Mouse (Mus musculus): Measurements from ENCODE around the gene Cnot11.

Cnot11 gene

DNA sequence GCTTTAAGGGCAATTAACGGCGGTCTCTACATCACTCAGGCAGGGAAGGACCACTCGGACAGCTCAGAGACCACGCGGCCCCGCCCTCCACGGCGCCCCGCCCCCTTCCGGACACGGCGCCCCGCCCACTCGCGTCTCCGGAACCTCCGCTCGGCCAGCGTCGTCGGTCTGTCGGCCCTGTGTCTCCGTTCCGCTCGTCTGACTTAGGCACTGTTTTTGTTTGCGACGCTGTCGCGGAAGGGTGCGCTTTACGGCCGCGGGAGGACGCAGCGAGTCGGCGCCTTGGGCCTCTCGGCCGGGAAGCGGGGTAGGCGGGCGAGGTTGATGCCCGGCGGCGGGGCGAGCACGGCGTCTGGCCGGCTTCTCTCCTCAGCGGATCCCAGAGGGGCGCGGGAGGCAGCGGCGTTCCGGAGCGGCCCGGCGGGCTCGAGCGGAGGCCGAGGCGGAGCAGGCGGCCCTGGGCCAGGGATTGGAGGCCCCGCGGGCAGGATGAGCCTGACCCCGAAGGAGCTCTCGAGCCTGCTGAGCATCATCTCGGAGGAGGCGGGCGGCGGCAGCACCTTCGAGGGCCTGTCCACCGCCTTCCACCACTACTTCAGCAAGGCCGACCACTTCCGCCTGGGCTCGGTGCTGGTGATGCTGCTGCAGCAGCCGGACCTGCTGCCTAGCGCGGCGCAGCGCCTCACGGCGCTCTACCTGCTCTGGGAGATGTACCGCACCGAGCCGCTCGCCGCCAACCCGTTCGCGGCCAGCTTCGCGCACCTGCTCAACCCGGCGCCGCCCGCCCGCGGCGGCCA, 921 bp downstream of the Cnot11 start:
- DNase-seq: peak; percentile 98

DNA sequence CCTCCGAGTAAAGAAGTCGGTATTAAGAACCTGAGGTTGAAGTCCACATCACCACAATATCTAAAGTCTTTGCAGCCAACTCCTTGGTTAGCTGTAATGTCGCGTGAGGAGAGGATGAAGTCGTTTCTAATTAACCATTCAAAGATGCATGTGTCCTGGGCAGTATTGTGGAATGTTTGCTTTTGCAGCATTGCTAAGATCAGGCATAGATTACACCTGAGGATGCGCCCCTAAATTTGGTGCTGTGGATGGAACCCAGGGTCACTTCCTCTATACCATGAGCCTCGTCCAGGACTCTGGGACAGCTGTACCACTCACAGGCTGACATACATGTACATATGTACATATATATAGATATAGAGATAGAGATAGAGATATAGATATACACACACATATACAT, 1.9 kb downstream of the Cnot11 start:
- DNase-seq: no peak

GRCm38 (mm10) chr1:39537631-39538380, 3.0 kb downstream of the Cnot11 start:
- DNase-seq: no peak

DNA sequence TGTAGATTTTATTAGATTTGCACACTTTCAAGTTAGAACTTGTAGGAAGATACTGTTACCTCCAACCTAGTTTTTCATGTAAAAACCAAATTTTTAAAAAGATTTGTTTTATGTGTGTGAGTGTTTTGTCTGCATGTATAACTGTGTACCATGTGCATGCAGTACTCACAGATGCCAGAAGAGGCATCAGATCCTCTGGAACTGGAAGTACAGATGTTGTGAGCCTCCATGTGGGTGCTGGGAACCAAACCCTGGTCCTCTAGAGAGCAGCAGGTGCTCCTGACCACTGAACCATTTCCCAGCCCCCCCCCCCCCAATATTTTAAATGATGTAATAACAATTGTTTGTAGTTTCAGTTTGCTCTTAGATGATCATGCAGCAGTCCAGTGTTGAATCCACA, 5.8 kb downstream of the Cnot11 start:
- no peak for DNase-seq

DNA sequence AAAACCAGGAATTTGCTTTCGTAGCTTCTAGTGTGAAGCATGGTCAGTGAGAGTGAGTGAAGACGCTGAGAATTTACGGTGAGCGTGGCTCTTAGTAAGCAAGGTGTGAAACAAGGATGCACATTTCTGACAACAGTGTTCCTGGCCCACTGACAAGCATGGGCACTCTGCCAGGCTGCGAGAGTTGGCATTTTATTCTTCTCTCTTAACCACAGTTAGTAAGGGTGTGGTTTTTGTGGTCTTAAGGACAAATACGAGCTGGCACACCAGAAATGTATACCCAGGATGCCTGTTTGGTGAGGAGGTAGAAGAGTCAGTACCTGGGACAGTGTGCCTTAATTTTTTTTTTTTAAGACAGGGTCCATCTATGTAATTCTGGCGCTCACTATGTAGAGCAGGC, 10.8 kb downstream of the Cnot11 start:
- no peak for DNase-seq

DNA sequence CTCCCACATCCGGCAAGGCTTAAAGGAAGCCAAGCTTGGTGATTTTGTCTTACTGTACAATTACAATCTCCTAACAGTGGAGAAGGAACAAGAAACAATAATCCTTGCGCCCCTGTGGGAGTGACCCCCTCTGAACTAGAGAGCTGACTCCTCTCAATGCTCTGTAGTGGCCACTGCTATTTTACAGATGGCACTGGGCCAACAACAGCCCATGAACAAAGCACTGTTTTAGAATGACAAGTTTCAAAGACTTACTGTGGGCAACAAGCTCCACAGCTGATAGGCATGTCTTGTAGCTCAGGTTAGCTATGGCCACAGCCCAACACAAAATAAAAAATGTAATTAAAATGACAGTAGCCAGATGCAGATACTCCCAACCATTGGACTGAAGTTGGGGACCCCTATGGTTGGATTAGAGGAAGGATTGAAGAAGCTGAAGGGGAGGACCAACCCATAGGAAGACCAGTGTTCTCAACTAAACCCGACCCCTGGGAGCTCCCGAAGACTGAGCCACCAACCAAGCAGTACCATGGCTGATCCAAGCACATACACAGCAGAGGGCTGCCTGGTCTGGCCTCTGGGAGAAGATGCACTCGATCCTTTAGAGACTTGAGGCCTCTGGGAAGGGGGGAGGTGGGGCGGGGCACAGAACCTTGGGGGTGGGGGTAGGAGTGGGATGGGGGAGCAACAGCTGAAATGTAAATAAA, 11.5 kb downstream of the Cnot11 start:
- no peak for DNase-seq

DNA sequence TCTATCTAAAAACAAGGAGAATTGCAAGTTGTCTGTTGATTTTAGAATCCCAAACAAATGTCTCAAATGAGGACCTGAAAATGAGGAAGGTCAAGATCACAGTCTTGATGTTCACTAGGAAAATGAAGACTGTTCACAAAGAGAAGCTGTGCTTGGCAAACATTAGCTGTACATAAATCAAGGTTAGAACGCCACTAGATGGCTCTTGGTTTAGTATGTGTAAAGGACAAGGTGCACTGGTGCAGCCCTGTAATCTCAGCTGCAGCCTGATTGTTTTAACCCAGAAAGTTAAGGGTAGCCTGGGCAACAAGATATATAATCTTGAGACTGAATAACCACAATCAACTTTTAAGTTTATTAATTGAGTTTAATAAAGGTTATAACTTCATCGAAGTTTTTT, 12.4 kb downstream of the Cnot11 start:
- DNase-seq: no peak

GRCm38 (mm10) chr1:39549831-39550230, 15.0 kb downstream of the Cnot11 start:
- DNase-seq: no peak

DNA sequence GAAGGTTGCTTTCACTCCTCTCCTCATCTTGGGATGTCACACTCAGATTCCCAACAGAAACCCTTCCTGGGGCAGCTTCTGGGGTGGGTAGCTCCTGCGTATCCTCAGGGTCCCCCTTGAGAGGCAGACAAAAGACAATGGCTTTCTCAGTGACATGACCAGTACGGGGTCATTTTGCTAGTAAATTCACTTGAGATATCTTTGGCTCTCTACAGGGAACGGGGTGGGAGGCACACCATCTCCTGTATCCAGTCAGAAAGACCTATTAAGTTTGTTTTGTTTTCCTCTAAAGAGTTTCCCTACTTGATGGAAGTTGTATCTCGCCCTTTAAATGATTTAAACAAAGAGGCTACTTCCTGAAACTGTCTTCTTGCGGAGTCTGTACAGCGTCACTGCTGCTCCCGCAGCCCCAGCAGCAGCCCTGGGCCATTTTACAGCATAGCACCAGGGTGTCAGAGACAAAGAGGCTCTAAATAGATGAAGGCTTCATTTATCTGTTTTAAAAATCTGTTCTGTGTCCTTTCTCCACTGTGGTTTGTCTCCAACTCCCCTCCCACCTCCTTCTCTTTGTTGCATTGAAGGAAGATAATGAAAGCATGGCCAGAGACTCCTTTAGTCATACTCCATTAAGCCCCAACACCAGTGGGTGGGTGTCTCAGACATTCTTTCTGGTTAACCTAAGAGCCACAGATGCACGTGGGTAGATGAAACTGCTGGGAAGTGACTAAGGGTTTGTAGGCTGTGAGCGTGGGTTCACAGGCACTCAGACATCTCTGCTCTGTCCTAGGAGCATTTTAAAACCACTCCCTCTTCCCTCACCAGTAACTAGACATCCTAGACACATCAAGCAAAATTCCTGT, 21.0 kb downstream of the Cnot11 start:
- peak; percentile 68 for DNase-seq

GRCm38 (mm10) chr1:39559009-39559408, 24.2 kb downstream of the Cnot11 start:
- no peak for DNase-seq

GRCm38 (mm10) chr1:39561920-39562319, 27.1 kb downstream of the Cnot11 start:
- no peak for DNase-seq

- DNase-seq: no peak
Measured at GRCm38 (mm10) chr1:39563161-39563560, 28.4 kb downstream of the Cnot11 start.

DNA sequence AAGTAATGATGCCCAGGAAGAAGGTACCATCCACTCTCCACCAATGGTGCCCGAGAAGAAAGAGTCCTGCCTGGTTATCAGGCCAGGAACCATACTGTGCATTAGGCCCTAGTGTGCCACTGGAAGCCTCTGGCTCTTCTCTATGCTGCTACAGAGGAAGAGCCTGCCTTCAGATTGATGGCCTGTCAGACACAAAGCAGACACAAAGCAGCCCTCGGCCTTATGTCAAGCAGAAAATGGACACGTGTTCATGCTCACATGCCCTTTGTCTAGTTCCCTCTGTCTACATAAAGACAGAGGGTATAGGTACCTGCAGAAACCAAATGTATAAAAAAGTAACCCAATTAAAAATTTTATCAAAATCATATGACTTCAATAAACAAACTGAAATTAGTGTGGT, 29.8 kb downstream of the Cnot11 start:
- DNase-seq: no peak

GRCm38 (mm10) chr1:39568079-39568478, 33.3 kb downstream of the Cnot11 start:
- no peak for DNase-seq

DNA sequence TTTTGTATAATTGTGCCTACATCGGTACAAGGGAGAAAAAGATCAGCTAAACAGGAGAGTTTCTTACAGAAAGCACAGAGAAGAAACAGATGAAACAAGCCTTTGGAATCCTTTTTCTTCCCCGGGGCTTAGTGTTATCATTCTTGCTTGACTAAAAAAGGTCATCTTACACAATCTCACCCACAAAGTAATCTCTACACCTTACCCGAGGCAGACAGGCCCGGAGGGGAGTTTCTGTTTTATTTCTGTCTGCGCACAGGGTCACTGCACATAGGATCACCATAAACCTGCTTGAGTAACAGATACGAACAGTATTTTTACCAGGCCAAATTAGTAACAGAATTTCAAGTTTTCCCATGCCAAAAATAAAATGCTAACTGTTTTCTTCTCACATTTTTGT, 36.9 kb downstream of the Cnot11 start:
- DNase-seq: no peak

GRCm38 (mm10) chr1:39573890-39574289, 39.1 kb downstream of the Cnot11 start:
- no peak for DNase-seq

DNA sequence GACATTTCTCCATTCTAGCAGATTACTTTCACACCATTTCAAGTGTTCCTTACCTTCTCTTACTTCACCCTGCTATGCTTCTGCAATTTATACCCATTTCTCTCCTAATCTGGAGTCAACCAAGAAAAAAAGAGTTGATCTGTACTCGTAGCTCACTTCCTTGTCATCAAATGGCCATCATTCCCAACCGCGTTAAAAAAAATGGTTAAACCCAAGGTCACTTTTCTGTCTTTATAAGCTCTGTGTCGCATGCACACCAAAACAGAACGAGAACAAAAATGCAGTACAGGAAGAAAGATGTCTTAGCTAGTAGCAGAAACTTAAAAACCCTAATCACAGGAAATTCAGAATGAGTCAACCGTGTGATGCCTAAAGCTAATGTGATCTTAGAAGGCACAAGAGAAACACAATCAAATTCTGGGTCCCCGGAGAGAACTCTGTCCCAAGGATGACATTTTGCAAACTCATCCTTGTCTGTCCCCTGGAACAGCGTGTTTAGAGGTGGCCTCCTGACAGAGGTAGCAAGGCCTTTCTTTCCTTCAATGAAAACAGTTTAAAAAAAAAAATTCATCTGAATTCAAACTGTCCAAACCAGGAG, 41.1 kb downstream of the Cnot11 start:
- DNase-seq: no peak

GRCm38 (mm10) chr1:39576431-39577243, 41.8 kb downstream of the Cnot11 start:
- peak; percentile 77 for DNase-seq

DNA sequence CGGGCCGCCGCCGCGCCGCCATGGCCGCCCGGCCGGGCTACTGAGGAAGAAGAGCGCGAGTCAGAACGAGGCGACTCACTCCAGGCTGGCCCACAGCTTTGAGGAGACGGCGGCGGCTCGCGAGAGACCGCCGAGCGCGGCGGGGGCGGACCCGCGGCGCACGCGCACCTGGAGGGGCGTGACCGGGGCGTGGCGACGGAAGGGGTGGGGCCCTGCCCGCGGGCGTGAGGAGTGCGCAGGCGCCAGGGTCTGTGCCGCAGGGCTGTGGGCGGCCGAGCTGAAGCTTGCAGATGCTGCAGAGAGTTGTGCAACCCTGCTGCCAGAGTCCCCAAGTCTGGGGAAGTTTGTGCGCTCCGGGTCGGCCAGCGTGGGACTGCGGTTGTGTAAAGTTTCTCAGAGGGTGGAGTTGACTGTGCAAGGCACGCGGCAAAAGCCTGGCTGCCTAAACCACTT, 42.5 kb downstream of the Cnot11 start, which contains the start of gene Rnf149:
Gene Rnf149, minus strand, starts transcription at position 153 of the 453 bp plus-strand sequence.
- DNase-seq: peak; percentile 99

DNA sequence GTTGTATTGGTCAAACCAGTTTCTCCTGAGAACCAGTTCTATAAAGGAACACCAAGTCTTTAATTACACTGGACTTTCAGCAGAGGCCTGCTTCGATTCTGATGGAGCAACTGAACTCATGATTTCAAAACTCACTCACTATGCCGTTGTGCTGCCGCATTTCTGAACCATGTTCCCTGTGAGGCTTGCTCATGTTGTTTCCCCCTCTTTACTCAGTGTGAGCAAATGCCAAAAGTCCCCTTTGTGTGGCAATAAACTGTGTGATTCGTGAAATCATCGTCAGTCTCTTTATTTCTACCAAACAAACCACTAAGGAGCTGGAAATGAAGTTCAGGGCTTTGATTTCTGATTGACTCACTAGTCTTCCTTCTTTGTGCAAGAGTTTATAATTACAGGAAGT, 43.7 kb downstream of the Cnot11 start:
- DNase-seq: no peak

- no peak for DNase-seq
Measured at GRCm38 (mm10) chr1:39579139-39579538, 44.3 kb downstream of the Cnot11 start.

Data from right cerebral cortex, postnatal 25 days (tissue).